Mouse (Mus musculus): ENCODE data around the gene Zswim1. TPM values are rescaled to one million over a fixed set of nuclear protein-coding genes. Genes with fewer than 3 reads are reported as not detected.

The Zswim1 gene
- total and polyA plus RNA-seq, 3 experiments = 8.2 to 17.4 TPM; not detected in 1

DNA sequence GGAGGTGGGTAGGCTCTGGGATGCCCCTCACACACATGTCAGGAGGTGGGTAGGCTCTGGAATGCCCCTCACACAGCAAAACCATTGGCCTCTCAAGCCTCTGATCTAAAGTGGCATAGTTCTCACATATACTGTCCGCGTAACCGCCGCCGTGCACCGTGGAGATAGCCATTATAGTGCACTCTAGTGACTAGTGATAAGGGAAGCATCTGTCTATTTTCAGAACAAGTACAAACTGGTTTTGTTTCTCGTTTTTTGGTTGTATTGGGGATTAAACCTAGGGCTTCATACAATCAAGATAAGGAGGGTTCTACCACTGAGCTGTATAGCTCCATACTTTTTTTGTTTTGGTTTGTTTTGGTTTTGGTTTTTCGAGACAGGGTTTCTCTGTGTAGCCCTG lies 6.7 kb upstream of the Zswim1 start:
- peak overlapping the region; percentile 37 to 42 for H3K4me3 ChIP-seq (ENCODE audit: control insufficient read depth in 1 of 2, insufficient read depth in 1 of 2, low read depth in 2 of 2, low read length in 2 of 2)
- H3K9ac ChIP-seq (ENCODE audit: control insufficient read depth, low read depth, low read length, poor library complexity, severe bottlenecking) = peak overlapping the region; percentile 41
- H3K27ac ChIP-seq (ENCODE audit: control insufficient read depth, low read depth, low read length) = peak overlapping the region; percentile 80
- no peaks in the 10 kb centered on the region for H3K27me3 ChIP-seq (ENCODE audit: control insufficient read depth in 1 of 2, insufficient read depth in 2 of 2, low read length in 2 of 2)
- DNase-seq (ENCODE audit: low read depth, low spot score) = peak; percentile 82
- H3K79me2 ChIP-seq (ENCODE audit: control insufficient read depth, insufficient read depth, low read length, poor library complexity) = no peaks in the 10 kb centered on the region
- H3K36me3 ChIP-seq (ENCODE audit: control insufficient read depth in 1 of 2, insufficient read depth in 2 of 2, low read length in 2 of 2) = peaks cover 0 to 7% of the 10 kb centered on the region in 2 experiments; a peak in 2 of 4 replicates
- no peaks in the 10 kb centered on the region for H3K9me3 ChIP-seq (replicated peaks; ENCODE audit: insufficient read depth, low read length)
- TF ChIP-seq CTCF (IDR thresholded peaks at IDR 0.05 in 2 of 3, conservative IDR thresholded peaks at IDR 0.05 in 1 of 3; ENCODE audit: control insufficient read depth in 1 of 3, insufficient read depth in 1 of 3, low read depth in 2 of 3, low read length in 3 of 3, poor library complexity in 1 of 3, severe bottlenecking in 1 of 3) = no peak
- TF ChIP-seq MEF2A (IDR thresholded peaks at IDR 0.05; ENCODE audit: extremely low read depth, insufficient replicate concordance, low read depth, low read length, poor library complexity, severe bottlenecking) = peak; percentile 83; the same call in 1 of the 2 replicates
- no peak for TF ChIP-seq MAZ (IDR thresholded peaks at IDR 0.05; ENCODE audit: low read depth, low read length)
- TF ChIP-seq GATA1 (IDR thresholded peaks at IDR 0.05; ENCODE audit: low read depth, low read length) = peak; percentile 86
- no peak for TF ChIP-seq MAX (IDR thresholded peaks at IDR 0.05; ENCODE audit: low read length)
- no peak; the same call in 1 of the 2 replicates for TF ChIP-seq MXI1 (IDR thresholded peaks at IDR 0.05; ENCODE audit: low read depth, low read length)
- TF ChIP-seq SMC3 (IDR thresholded peaks at IDR 0.05; ENCODE audit: low read depth, low read length) = no peak
- TF ChIP-seq RCOR1 (IDR thresholded peaks at IDR 0.05; ENCODE audit: low read depth, low read length) = no peak
- TF ChIP-seq SIN3A (IDR thresholded peaks at IDR 0.05; ENCODE audit: low read length) = no peak; the same call in 1 of the 2 replicates
- no peak for TF ChIP-seq GABPA (IDR thresholded peaks at IDR 0.05; ENCODE audit: low read depth, low read length)
- TF ChIP-seq ETS1 (IDR thresholded peaks at IDR 0.05; ENCODE audit: low read depth, low read length) = peak; percentile 57; the same call in 1 of the 2 replicates
- TF ChIP-seq BHLHE40 (IDR thresholded peaks at IDR 0.05; ENCODE audit: borderline replicate concordance, low read depth, low read length) = no peak
- no peak for TF ChIP-seq NELFE (IDR thresholded peaks at IDR 0.05; ENCODE audit: low read depth, low read length)
- TF ChIP-seq JUND (IDR thresholded peaks at IDR 0.05; ENCODE audit: low read depth, low read length) = no peak
- peak; percentile 77 for TF ChIP-seq TAL1 (IDR thresholded peaks at IDR 0.05; ENCODE audit: low read length)
- no peak for TF ChIP-seq ZC3H11A (IDR thresholded peaks at IDR 0.05; ENCODE audit: low read depth, low read length)
- no peak for TF ChIP-seq KAT2A (conservative IDR thresholded peaks at IDR 0.05; ENCODE audit: low read depth, low read length)
- peak; percentile 74 for TF ChIP-seq TCF12 (IDR thresholded peaks at IDR 0.05; ENCODE audit: low read depth, low read length)
- no peak for TF ChIP-seq E2F4 (IDR thresholded peaks at IDR 0.05; ENCODE audit: borderline replicate concordance, low read depth, low read length)
- TF ChIP-seq EP300 (IDR thresholded peaks at IDR 0.05; ENCODE audit: low read depth in 1 of 2, low read length in 2 of 2) = peak; percentile 44 to 76
- no peak for TF ChIP-seq UBTF (IDR thresholded peaks at IDR 0.05; ENCODE audit: borderline replicate concordance, insufficient read depth, low read depth, low read length)
- peaks cover 6 to 10% of the 10 kb centered on the region in 2 experiments for H3K4me1 ChIP-seq (ENCODE audit: control insufficient read depth in 1 of 2, insufficient read depth in 2 of 2, low read length in 2 of 2)

DNA sequence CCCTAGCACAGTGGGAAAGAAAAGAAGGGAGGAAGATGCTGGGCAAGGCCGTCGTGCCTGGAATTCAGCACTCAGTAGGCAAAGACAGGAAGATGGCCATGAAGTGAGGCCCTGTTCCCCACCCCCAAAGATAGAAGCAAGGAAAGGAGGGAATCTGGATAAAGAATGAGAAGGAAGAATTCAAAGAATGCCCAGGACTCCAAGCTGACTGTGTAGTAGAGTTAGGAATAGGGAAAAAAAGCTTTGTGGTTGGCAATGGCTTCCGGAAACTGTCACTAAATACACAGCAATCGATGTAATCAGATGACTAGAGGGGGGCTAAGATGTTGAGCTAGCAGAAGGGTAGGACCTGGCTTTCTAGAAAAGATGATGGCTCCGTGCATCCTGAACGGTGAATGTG lies 5.3 kb upstream of the Zswim1 start:
- Histone ChIP-seq H3K4me1 (ENCODE audit: control insufficient read depth in 1 of 2, insufficient read depth in 2 of 2, low read length in 2 of 2) (peaks cover 6 to 16% of the 10 kb centered on the region in 2 experiments), H3K27me3 (ENCODE audit: control insufficient read depth in 1 of 2, insufficient read depth in 2 of 2, low read length in 2 of 2) (no peaks in the 10 kb centered on the region), H3K9ac (ENCODE audit: control insufficient read depth, low read depth, low read length, poor library complexity, severe bottlenecking) (no peak overlapping the region), H3K36me3 (ENCODE audit: control insufficient read depth in 1 of 2, insufficient read depth in 2 of 2, low read length in 2 of 2) (peaks cover 0 to 10% of the 10 kb centered on the region in 2 experiments; a peak in 2 of 4 replicates), H3K9me3 (replicated peaks; ENCODE audit: insufficient read depth, low read length) (no peaks in the 10 kb centered on the region), H3K79me2 (ENCODE audit: control insufficient read depth, insufficient read depth, low read length, poor library complexity) (no peaks in the 10 kb centered on the region), H3K27ac (ENCODE audit: control insufficient read depth, low read depth, low read length) (no peak overlapping the region), H3K4me3 (ENCODE audit: control insufficient read depth in 1 of 2, insufficient read depth in 1 of 2, low read depth in 2 of 2, low read length in 2 of 2) (no peak overlapping the region)
- DNase-seq (ENCODE audit: low read depth, low spot score) = no peak
- TF ChIP-seq RCOR1 (IDR thresholded peaks at IDR 0.05; ENCODE audit: low read depth, low read length) = no peak
- no peak for TF ChIP-seq MYC (IDR thresholded peaks at IDR 0.05; ENCODE audit: low read depth, low read length)
- TF ChIP-seq SMC3 (IDR thresholded peaks at IDR 0.05; ENCODE audit: low read depth, low read length) = no peak
- no peak for TF ChIP-seq MXI1 (IDR thresholded peaks at IDR 0.05; ENCODE audit: low read depth, low read length)
- no peak for TF ChIP-seq GATA1 (IDR thresholded peaks at IDR 0.05; ENCODE audit: low read depth, low read length)
